Mouse (Mus musculus) embryonic stem cell, embryonic (primary cell): ENCODE results near the gene Cox10.

Experiments used
- CTCF ChIA-PET, 4 experiments: fragments of 300-600 bp in 2 of 4; fragments of 350-600 bp in 2 of 4; sonication (Branson Sonifier 250); formaldehyde crosslinking; loops; one replicate each; lab custom pipeline; 2022; ENCODE audit warnings: inconsistent platforms in 2 of 4; lab: Charles Lee
- POLR2A ChIA-PET, 4 experiments: fragments of 300-600 bp in 2 of 4; fragments of 350-600 bp in 2 of 4; sonication (Branson Sonifier 250); formaldehyde crosslinking; loops; one replicate each; lab custom pipeline; 2022; ENCODE audit warnings: antibody characterized with exemption in 4 of 4, inconsistent platforms in 1 of 4; lab: Charles Lee

The Cox10 gene

GRCm38 (mm10) chr11:64059305-64059704 is 20.0 kb downstream of the Cox10 start:
- ChIA-PET POLR2A (interaction anchor here in 1 of 4 experiments (1.5 kb wide), 1 partner anchor 13 kb away, joined by 4 read pairs; no protein-coding TSS in a partner anchor), CTCF (no interaction called here)

DNA sequence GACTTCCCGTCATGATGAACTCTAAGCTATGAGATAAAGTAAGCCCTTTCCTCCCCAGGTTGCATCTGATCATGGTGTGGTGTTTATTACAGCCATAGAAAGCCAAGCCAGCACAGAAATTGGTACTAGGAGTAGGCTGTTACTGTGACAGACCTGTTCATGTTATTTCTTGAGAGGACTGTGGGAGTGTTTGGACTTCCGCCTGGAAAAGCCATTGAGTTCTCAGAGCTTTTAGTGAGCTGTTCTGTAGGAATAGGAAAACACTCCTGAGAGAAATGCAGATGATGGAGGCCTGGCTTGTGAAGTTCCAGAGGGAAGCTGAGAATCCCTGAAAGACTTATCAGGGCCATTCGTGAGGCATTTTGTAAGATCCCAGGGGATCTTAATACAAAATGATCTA is 20.8 kb downstream of the Cox10 start:
- CTCF ChIA-PET, result no interaction called here
- POLR2A ChIA-PET, result interaction anchor here in 1 of 4 experiments (1.5 kb wide), 1 partner anchor 12 kb away, joined by 4 read pairs; no protein-coding TSS in a partner anchor

DNA sequence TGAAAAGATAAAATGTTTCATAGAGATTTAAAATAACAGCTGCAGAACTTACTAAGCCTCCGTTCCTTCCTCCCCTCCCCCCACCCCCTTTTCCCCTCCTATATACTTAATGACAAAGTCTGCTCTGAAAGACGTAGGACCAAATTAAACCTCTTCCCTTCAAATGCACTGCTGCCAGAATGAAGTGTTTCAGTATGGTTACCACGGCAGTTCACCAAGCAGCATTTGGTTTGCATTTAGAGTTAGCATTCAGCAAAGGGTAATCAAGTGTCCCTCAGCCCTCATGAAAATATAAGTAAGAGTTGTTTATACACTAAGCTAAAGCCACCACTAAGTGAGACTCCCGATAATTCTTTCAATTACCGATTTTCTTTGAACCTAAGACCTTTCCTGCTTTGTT is 25.9 kb downstream of the Cox10 start:
- POLR2A ChIA-PET, result interaction anchor here in 1 of 4 experiments (1.6 kb wide), 1 partner anchor 26 kb away, joined by 3 read pairs; the partner anchor contains the start of gene Cox10
- CTCF ChIA-PET, result no interaction called here

DNA sequence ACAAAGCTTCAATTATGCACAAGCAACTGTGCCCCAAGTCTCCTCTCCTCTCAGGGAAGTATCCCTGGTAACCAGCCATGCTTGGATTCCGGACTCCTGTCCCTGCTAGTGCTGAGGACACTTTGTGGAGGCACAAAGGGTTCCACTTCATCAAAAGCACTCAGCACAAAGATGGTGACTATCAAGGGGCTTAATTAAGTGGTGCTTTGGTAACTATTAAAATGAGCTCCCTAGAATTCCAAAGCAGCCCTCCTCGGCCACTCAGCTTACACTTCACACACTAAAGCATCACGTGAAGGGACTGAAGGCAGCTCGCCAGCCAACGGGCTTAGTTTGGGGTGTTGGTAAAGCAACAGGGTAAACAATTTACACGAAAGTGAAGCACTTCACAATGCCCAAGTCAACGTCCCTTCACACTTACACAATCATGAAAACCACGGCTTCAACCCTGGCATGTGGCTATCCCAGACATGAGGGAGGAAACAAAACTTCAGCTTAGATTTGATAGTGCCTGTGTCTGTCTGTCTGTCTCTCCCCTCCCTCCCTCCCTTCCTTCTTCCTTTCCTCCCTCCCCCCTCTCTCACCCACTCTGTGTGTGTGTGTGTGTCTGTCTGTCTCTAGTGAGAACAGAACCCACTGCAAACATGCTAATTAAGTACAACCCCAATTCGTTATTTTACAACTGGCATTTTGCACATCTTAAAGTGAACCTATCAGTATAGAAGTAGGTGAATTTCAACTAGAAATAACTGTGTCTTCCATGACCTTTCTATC is 27.9 kb downstream of the Cox10 start:
- CTCF ChIA-PET, result interaction anchor here in 1 of 4 experiments (0.7 kb wide), 1 partner anchor 120 kb away, joined by 3 read pairs; no protein-coding TSS in a partner anchor
- POLR2A ChIA-PET, result interaction anchor here in 3 of 4 experiments (0.6 to 1.4 kb wide), 7 partner anchors 10 to 187 kb away, joined by 3 to 5 read pairs (median 3); partner anchors contain the start of gene Cox10 (in 3 of the 3)

DNA sequence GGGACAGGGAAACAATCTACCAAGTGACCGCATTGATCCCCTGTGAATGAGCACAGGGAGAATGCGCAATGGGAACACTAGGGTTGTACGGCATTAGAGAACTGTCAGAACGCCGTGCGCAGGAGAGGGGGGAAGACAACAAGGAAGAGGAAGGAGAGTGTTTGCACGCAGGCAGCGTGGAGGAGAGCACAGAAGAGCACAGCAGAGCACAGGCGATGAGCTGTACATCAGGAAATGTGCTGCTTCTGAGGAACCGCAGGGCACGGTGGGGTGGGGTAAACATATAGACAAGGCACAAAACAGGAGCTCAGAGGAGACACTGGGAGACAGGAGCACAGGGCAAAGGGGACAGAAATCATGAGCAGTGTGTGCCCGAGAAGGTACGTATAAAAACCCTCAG is 31.8 kb downstream of the Cox10 start:
- POLR2A ChIA-PET, result interaction anchor here in 1 of 4 experiments (1.4 kb wide), 1 partner anchor 12 kb away, joined by 8 read pairs; no protein-coding TSS in a partner anchor
- CTCF ChIA-PET, result no interaction called here

DNA sequence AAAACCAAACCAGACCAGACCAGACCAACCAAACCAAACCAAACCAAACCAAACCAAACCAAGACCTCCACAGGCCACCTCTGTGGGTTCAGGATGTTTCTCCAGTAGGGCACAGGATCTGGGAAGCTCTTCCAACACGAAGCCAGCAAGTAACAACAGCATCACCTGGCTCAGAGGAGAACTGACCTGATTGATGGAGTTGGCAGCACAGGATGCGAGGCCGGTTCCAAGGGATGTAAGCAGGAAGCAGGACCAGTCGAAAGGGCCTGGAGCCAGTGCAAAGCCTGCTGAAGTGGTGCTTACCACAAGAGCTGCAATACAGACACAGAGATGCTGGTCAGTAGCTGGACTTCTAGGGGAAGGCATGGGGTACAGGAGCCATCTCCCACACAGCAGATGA is 34.2 kb downstream of the Cox10 start:
- POLR2A ChIA-PET, result interaction anchor here in 3 of 4 experiments (0.6 to 2.0 kb wide), 3 partner anchors 31 to 34 kb away, joined by 3 to 5 read pairs (median 5); partner anchors contain the start of gene Cox10 (in 2 of the 3)
- CTCF ChIA-PET, result no interaction called here

- ChIA-PET POLR2A (interaction anchor here in 1 of 4 experiments (0.8 kb wide), 1 partner anchor 35 kb away, joined by 3 read pairs; the partner anchor contains the start of gene Cox10), CTCF (no interaction called here)
Measured at GRCm38 (mm10) chr11:64044024-64044423, 35.2 kb downstream of the Cox10 start.

DNA sequence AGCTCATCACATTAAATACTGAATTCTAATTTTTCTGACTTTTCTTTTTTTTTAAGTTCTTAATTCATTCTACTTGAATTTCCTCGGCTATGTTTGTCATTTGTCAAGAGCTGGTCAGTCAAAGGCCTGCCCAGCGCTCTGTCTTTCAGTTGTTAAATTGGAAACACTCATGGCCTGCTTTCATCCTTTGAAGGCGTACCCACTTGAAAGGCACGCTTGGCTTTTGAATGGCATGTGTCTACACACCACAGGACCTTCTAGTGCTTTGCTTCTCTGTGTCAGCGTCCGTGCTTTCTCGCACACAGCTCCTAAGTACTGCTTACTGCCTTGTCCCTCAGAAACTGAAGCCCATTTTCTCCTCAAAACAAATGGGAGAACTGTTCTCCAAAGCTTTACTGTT is 38.0 kb downstream of the Cox10 start:
- ChIA-PET CTCF (no interaction called here), POLR2A (interaction anchor here in 1 of 4 experiments (1.0 to 1.6 kb wide), 4 partner anchors 9 to 86 kb away, joined by 3 to 4 read pairs (median 3); partner anchors contain the start of gene Cox10)

DNA sequence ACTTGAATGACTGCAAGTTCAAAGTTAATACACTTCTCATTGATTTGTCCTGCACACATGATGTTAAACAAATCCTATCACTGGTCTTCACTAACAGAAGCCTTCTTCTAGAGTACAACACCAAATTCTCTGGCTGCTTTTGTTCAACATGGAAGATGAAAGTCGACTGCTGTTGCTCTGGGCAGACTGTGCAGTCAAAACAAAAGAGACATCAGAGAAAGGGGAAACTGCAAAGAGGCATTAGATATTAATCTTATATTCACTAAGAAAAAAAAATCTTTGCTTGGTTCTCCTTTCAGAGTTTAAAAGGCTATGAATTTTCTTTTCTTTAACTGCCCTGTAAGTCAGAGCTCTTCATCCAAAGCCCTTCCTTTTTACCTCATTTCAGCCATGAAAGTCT is 39.7 kb downstream of the Cox10 start:
- ChIA-PET POLR2A (no interaction called here), CTCF (no interaction called here)

GRCm38 (mm10) chr11:64037471-64038125 is 41.7 kb downstream of the Cox10 start:
- ChIA-PET POLR2A (interaction anchor here in 2 of 4 experiments (0.8 to 1.4 kb wide), 2 partner anchors 17 to 42 kb away, joined by 3 to 4 read pairs; partner anchors contain the start of gene Cox10 (in 1 of the 2)), CTCF (interaction anchor here in 1 of 4 experiments (0.6 kb wide), 1 partner anchor 112 kb away, joined by 4 read pairs; no protein-coding TSS in a partner anchor)

DNA sequence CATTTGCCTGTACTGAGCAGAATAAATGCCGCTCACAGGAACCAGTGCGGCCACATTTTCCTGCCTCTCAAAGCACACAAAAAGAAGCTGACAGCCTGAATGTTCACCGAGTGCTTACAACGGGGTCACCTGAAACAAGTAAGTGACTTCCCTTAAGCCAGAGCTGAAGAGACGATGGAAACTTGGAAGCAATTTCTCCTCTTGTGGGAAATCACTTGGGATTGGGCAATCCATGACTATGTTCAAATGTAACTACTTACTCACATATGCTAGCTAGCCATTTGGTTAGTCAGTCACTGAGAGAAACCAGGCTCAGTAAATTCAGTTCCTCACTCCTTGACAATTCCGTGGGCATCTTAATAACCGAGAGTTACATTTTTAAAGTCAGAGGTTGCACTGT is 43.0 kb downstream of the Cox10 start:
- ChIA-PET CTCF (interaction anchor here in 2 of 4 experiments (0.6 to 1.2 kb wide), 3 partner anchors 9 to 1756 kb away, joined by 3 to 16 read pairs (median 7); no protein-coding TSS in a partner anchor), POLR2A (interaction anchor here in 3 of 4 experiments (0.6 to 2.2 kb wide), 9 partner anchors 9 to 92 kb away, joined by 3 to 9 read pairs (median 4); partner anchors contain the start of gene Cox10 (in 3 of the 3))

DNA sequence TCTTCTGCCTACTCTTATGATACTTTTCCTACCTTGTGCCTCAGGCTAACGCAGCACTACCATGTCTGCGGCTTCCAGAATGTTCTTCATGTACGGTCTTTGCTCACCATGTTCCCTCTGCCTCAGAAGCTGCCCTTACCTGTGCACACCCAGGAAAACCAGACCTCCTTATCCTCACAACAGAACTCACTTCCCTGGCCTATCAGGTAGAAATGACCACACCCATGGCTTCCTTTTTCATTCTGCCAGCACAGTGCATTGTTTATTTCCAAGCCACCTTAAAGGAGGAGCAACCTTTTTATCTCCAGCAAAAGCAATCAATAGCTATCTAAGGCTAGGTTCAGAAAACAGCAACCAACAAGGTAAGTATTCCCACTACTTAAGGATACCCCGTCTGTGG is 43.6 kb downstream of the Cox10 start:
- ChIA-PET POLR2A (interaction anchor here in 2 of 4 experiments (1.0 to 2.2 kb wide), 8 partner anchors 8 to 44 kb away, joined by 3 to 9 read pairs (median 5); partner anchors contain the start of gene Cox10 (in 2 of the 2)), CTCF (interaction anchor here in 1 of 4 experiments (0.7 kb wide), 1 partner anchor 1280 kb away, joined by 7 read pairs; no protein-coding TSS in a partner anchor)

- ChIA-PET POLR2A (interaction anchor here in 2 of 4 experiments (1.2 to 2.2 kb wide), 5 partner anchors 12 to 45 kb away, joined by 3 to 9 read pairs (median 8); partner anchors contain the start of gene Cox10 (in 2 of the 2)), CTCF (interaction anchor here in 1 of 4 experiments (0.9 kb wide), 1 partner anchor 109 kb away, joined by 3 read pairs; no protein-coding TSS in a partner anchor)
Measured at GRCm38 (mm10) chr11:64034686-64035085, 44.6 kb downstream of the Cox10 start.

- ChIA-PET POLR2A (interaction anchor here (0.7 to 1.7 kb wide), 10 partner anchors 9 to 271 kb away, joined by 3 to 6 read pairs (median 4); partner anchors contain the start of gene Cox10 (in 2 of the 4)), CTCF (interaction anchor here in 2 of 4 experiments (0.5 to 1.3 kb wide), 3 partner anchors 9 to 234 kb away, joined by 3 to 6 read pairs (median 3); no protein-coding TSS in a partner anchor)
Measured at GRCm38 (mm10) chr11:64027423-64027822, 51.8 kb downstream of the Cox10 start.

DNA sequence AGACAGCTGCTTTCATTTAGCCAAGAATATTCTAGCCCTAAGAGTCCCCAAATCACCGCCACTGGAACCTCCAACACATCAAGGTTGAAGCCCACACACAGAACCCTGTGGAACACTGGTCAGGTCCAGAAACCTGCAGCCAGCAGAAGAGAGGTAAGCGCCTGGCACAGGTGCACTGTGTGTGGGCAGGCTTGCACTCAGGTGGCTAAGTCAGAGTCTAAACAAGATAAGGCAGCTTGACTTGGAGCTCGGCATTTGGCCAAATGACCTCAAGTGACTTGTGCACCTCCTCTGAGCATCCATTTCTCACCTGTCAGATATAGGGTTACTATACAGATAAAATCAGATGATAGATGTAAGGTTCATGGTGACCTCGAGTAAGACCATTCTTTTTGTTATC is 53.4 kb downstream of the Cox10 start:
- POLR2A ChIA-PET, result interaction anchor here in 1 of 4 experiments (1.4 kb wide), 1 partner anchor 54 kb away, joined by 3 read pairs; the partner anchor contains the start of gene Cox10
- CTCF ChIA-PET, result no interaction called here

DNA sequence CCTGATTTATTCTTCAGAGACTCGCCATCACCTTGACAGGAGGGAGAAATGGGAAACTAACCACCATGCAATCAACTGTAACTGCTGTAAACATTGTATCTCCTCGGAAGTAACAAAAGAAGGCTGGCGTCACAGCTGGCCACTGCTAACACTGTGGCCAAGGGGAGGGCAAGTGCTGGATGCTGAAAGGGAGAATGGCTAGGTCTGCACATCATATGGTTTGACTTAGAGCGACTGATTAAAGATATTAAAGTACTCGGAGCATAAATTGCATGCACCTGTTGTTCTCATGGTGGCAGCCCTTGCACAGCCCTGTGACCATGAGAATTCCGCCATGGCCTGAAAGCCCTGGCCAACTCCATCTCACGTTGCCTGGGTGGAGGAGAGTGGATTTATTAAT is 54.7 kb downstream of the Cox10 start:
- ChIA-PET POLR2A (no interaction called here), CTCF (interaction anchor here in 1 of 4 experiments (0.6 kb wide), 1 partner anchor 37 kb away, joined by 10 read pairs; no protein-coding TSS in a partner anchor)

DNA sequence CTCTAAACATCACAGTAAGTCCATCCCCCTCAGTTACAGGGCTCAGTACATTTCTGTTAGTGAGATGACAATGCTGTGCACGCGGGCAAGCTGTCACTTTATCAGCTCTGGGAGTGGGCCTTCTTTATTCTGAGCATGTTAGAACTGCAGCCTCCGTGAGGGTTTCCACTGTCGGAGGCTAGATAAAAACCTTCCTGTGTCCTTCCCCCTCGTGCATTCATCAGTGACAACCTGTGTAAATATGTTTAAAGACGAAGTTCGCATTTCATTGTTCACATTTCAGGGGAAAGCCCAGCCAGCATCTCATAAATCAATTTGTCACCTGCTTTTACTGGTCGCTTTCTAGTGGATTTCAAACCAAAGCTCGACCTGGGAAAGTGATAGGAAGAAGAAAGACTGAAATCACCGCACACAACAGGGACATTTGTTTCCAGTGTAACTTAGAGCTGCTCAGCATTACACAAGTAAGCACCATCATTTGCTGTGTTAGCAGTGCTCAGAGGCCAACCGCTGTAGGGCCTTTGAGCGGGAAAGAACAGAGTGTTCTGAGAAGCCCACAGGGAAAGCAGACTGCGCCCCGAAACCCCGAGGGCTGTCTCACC is 55.8 kb downstream of the Cox10 start:
- CTCF ChIA-PET, result interaction anchor here in 2 of 4 experiments (0.6 to 0.7 kb wide), 2 partner anchors 12 to 49 kb away, joined by 9 to 11 read pairs; no protein-coding TSS in a partner anchor
- POLR2A ChIA-PET, result interaction anchor here in 2 of 4 experiments (0.7 to 1.1 kb wide), 5 partner anchors 11 to 306 kb away, joined by 3 to 5 read pairs (median 3); no protein-coding TSS in a partner anchor
